21 mouse cellular contexts compared by ENCODE assay signal in genomic region chr13:43644991-43645390, GRCm38 (mm10). TPM values are rescaled to one million over a fixed set of nuclear protein-coding genes. Genes with fewer than 3 reads are reported as not detected.
DNase-seq lines count a peak whose midpoint lies in the region; TF ChIP-seq lines count a peak whose summit lies in the region.
"Had no signal": no experiment of that assay in that cellular context is flagged by ENCODE, and none has a peak within 500 bp of the region (broad histone marks: within the 10 kb centered on the region; RNA-seq: fewer than 3 reads in every experiment).

No protein-coding gene starts in this region.

- TF ChIP-seq POLR2A in cerebellum, adult 2 months (IDR thresholded peaks at IDR 0.05; ENCODE audit: borderline replicate concordance, insufficient read depth, low read length): no peak

- H3K27ac ChIP-seq in cerebellum, adult 2 months (ENCODE audit: insufficient read depth, low read length): no peak overlapping the region
- H3K27ac ChIP-seq: embryonic facial prominence, embryonic 13.5 days; embryonic facial prominence, embryonic 15.5 days; forebrain, embryonic 10.5 days; forebrain, embryonic 12.5 days; gastrocnemius, adult 2 months had no signal

- DNase-seq in cerebellum, adult 11-12 months: peak; percentile 42
- DNase-seq in cerebellum, postnatal 36 days: no peak
- DNase-seq in cerebellum, adult 2 months: peak; percentile 32 to 77
- DNase-seq in cerebellum, postnatal 14 days: no peak
- peak; percentile 62 for DNase-seq in cerebellum, adult 9-11 months
- DNase-seq in cerebellum, adult 8-10 months: no peak
- peak; percentile 85 for DNase-seq in brain, adult 2 months (ENCODE audit: low read depth, low spot score)
- DNase-seq: adrenal gland, adult 8-10 months; adrenal gland, postnatal 14 days; adrenal gland, postnatal 36 days; B cell, adult 2 months; embryo, embryonic 11 days; gastrocnemius, adult 2 months had no signal

- WGBS in cerebellum, adult 2 months: 3% methylated on average over 1 of the region's 1 CpGs

- H3K27me3 ChIP-seq in cerebellum, adult 2 months (ENCODE audit: control insufficient read depth, insufficient read depth, low read length): no peaks in the 10 kb centered on the region
- H3K27me3 ChIP-seq: CH12.LX; embryonic facial prominence, embryonic 13.5 days; embryonic facial prominence, embryonic 15.5 days; forebrain, embryonic 12.5 days had no signal

- H3K4me1 ChIP-seq in cerebellum, adult 2 months (ENCODE audit: control insufficient read depth, insufficient read depth, low read length): peaks cover 42% of the 10 kb centered on the region

- no peak overlapping the region for H3K4me3 ChIP-seq in cerebellum, adult 2 months (replicated peaks; ENCODE audit: insufficient read depth, low read depth, low read length)
- H3K4me3 ChIP-seq: embryonic facial prominence, embryonic 13.5 days; embryonic facial prominence, embryonic 15.5 days; erythroblast, embryonic 14.5 days; forebrain, embryonic 10.5 days; forebrain, embryonic 12.5 days; gastrocnemius, adult 2 months had no signal

- no peak for TF ChIP-seq CTCF in cerebellum, adult 2 months (IDR thresholded peaks at IDR 0.05; ENCODE audit: borderline replicate concordance, insufficient read depth, low read depth, low read length)

RNA-seq across cellular contexts. Expression of gene Rnf182, which starts 29.5 kb away (rescaled TPM):
- 28.4 and 33.8 TPM in 2 replicates for polyA plus RNA-seq in cerebellum, adult 2 months (2012; rRNA removed)
- polyA plus RNA-seq: CD4-positive, CD25-positive, alpha-beta regulatory T cell, adult 4 months; erythroblast, embryonic 14.5 days; G1E had no signal

Comparison
In these comparisons a context has a peak if more than half of its experiments do, and no peak if none do; other contexts are left out.
1. DNase-seq: peak in cerebellum, adult 11-12 months (single experiment), cerebellum, adult 2 months (2 of 2), cerebellum, adult 9-11 months (single experiment) and brain, adult 2 months (single experiment); none in cerebellum, postnatal 36 days (0 of 2), cerebellum, postnatal 14 days (0 of 2) and cerebellum, adult 8-10 months (single experiment).